Mouse (Mus musculus): ENCODE data around the gene Plcd3. TPM values are rescaled to one million over a fixed set of nuclear protein-coding genes. Genes with fewer than 3 reads are reported as not detected.

Gene Plcd3
- polyA plus RNA-seq, 1 experiment from 2014 or later: 0.50 TPM

DNA sequence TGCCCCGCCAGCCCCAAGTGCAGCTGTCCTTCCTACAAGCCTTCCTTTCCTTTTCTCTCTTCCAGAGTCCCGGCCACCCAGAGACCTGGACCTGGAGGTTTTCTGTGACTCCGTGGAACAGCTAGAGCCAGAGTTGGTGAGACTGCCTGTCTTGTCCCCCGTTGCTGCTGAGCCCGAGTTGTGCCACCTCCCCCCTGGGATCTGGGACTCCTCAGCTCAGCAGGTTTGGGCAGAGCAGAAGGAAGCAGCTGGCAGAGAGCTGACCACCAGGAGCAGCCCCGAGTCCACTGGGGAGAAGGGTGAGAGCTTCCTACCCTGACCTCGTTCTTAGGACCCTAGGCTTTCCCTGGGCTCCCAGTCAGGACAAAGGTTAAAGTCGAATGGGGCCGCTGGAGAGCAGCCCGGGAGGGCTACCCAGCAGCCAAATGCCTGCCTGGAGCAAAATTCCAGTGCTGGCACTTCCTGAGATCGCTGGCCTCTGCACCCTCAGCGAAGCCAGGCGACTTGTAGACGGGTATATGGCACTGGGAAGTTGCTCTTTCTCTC lies 3.8 kb upstream of the Plcd3 start:
- no peak for DNase-seq
- Histone ChIP-seq H3K9ac (peak overlapping the region; percentile 91), H3K4me2 (peak overlapping the region; percentile 93), H3K36me3 (peaks cover 44% of the 10 kb centered on the region), H3K9me3 (replicated peaks) (no peaks in the 10 kb centered on the region), H3K4me3 (replicated peaks) (peak overlapping the region; percentile 78), H3K27ac (peak overlapping the region; percentile 97), H3K27me3 (peaks cover 21% of the 10 kb centered on the region), H3K4me1 (replicated peaks) (peaks cover 62% of the 10 kb centered on the region)
- WGBS (ENCODE audit: insufficient replicate concordance): 60% methylated on average over 14 of the region's 14 CpGs
- no peak for ATAC-seq (ENCODE audit: low read depth)

DNA sequence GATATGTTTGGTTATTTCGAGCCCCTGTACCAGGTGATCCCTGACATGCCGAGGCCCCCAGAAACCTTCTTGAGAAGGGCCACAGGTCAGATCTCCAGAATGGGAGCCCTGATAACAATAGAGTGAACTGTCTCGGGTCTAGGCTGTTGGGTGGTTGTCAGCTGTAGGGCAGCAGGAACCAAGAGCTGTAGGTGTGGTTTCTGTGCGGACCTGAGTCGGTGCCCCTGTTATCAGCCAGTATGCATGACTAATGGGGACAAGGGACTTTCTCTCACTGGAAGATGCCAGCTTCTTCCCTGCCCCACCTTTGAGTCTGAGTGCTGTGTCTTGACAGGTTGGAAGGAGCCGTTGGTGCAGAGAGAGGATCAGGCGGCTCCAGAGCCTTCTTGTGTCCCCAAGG lies 3.0 kb upstream of the Plcd3 start:
- ATAC-seq (ENCODE audit: low read depth) (peak; percentile 70), DNase-seq (peak; percentile 70)
- H3K4me2 ChIP-seq: peak overlapping the region; percentile 93
- H3K9me3 ChIP-seq (replicated peaks): no peaks in the 10 kb centered on the region
- peaks cover 29% of the 10 kb centered on the region for H3K27me3 ChIP-seq
- WGBS (ENCODE audit: insufficient replicate concordance): 21% methylated on average over 7 of the region's 7 CpGs
- peak overlapping the region; percentile 78 for H3K4me3 ChIP-seq (replicated peaks)
- peak overlapping the region; percentile 91 for H3K9ac ChIP-seq
- peaks cover 62% of the 10 kb centered on the region for H3K4me1 ChIP-seq (replicated peaks)
- H3K36me3 ChIP-seq: peaks cover 39% of the 10 kb centered on the region
- peak overlapping the region; percentile 97 for H3K27ac ChIP-seq

DNA sequence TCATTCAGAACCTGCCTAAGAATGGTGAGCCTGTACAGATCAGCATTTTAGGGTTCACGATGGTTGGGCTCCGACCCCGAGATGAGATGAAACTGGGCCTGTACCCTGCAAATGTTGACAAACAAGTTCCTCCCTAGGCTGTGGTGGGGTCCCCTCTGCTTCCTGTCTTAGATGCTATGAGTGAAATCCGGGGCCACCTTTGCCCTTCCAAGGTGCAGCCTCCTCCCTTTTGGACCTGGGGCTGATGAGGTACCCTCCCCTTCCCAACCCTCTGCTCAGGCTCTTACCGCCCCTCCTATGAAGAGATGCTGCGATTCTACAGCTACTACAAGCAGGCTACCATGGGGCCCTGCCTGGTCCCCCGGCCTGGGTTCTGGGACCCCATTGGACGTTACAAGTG lies 2.2 kb upstream of the Plcd3 start:
- Histone ChIP-seq H3K4me2 (peak overlapping the region; percentile 93), H3K4me1 (replicated peaks) (peaks cover 62% of the 10 kb centered on the region), H3K36me3 (peaks cover 33% of the 10 kb centered on the region), H3K9ac (peak overlapping the region; percentile 91), H3K27me3 (peaks cover 38% of the 10 kb centered on the region), H3K4me3 (replicated peaks) (peak overlapping the region; percentile 78), H3K9me3 (replicated peaks) (no peaks in the 10 kb centered on the region), H3K27ac (peak overlapping the region; percentile 97)
- DNase-seq (no peak), ATAC-seq (ENCODE audit: low read depth) (no peak)
- 41% methylated on average over 8 of the region's 8 CpGs for WGBS (ENCODE audit: insufficient replicate concordance)

DNA sequence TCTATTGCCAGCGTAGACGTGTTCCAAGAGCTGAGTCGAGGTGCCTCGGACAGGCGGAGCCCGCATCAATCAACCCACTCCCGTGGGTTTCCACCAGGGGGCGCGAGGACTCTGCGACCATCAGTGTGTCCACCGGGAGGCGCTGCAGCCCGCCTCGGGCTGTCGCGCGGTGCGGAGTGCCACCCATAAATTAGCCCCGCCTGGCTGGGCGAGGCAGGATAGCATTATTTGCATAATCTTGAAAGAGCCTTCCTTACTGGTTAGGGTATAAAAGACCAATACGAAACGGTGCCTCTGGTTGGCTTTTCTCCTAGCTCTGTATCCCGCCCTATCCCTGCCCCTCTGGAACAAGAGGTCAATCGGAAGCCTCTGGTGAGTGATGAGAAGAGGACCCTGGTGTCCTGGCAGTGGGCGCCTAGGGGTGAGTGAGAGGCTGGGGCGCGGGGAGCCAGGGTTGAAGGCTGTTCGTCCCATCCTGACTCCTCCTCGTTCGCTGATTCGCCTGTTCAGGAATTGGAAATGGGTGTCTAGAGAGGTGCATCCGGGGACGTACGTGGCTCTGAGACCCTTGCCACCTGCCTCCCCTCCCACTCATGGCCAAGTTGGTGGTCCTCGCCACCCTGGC lies 1.4 kb upstream of the Plcd3 start:
- peaks cover 43% of the 10 kb centered on the region for H3K27me3 ChIP-seq
- H3K4me2 ChIP-seq: peak overlapping the region; percentile 93
- ATAC-seq (ENCODE audit: low read depth) (peak; percentile 88), DNase-seq (peak; percentile 97)
- H3K9ac ChIP-seq: peak overlapping the region; percentile 91
- peak overlapping the region; percentile 78 for H3K4me3 ChIP-seq (replicated peaks)
- peaks cover 62% of the 10 kb centered on the region for H3K4me1 ChIP-seq (replicated peaks)
- peaks cover 27% of the 10 kb centered on the region for H3K36me3 ChIP-seq
- peak overlapping the region; percentile 97 for H3K27ac ChIP-seq
- under 1% methylated on average over 35 of the region's 35 CpGs for WGBS (ENCODE audit: insufficient replicate concordance)
- H3K9me3 ChIP-seq (replicated peaks): no peaks in the 10 kb centered on the region

DNA sequence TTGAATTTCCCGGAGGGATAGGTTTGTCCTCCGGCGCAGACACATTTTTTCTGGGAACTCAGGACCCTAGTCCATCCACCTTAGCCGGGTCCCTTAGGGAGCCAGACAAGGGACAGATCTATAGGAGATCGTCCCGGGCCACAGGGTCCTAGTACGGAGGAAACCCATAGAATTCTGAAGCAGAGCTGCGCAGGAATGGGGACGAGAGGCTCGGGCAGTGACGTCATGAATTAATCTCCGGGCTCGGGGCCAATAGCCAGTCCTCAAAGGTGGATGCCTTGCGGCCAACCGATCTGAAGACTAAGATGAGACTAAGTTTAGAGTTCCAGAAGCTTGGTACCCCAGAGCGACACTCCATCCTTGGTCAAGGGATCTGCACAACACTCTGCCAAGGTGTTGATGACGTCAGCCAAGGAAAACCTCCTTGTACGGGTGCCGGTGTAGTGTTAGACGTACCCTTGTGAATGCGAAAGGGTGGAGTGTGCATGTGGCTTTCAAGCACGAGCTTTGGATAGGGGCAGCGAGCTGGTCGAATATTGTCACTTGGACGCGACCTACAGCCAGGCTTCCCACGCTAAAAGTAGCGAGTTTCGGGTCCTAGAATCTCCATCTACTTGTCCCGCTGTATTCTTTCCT lies 526 bp upstream of the Plcd3 start:
- DNase-seq (peak; percentile 58), ATAC-seq (ENCODE audit: low read depth) (no peak)
- peak overlapping the region; percentile 68 for H3K9ac ChIP-seq
- peak overlapping the region; percentile 78 for H3K4me3 ChIP-seq (replicated peaks)
- peaks cover 61% of the 10 kb centered on the region for H3K4me1 ChIP-seq (replicated peaks)
- 2% methylated on average over 30 of the region's 30 CpGs for WGBS (ENCODE audit: insufficient replicate concordance)
- H3K4me2 ChIP-seq: peak overlapping the region; percentile 89
- H3K27ac ChIP-seq: peak overlapping the region; percentile 68
- H3K27me3 ChIP-seq: peaks cover 50% of the 10 kb centered on the region
- H3K36me3 ChIP-seq: peaks cover 19% of the 10 kb centered on the region
- H3K9me3 ChIP-seq (replicated peaks): no peaks in the 10 kb centered on the region

DNA sequence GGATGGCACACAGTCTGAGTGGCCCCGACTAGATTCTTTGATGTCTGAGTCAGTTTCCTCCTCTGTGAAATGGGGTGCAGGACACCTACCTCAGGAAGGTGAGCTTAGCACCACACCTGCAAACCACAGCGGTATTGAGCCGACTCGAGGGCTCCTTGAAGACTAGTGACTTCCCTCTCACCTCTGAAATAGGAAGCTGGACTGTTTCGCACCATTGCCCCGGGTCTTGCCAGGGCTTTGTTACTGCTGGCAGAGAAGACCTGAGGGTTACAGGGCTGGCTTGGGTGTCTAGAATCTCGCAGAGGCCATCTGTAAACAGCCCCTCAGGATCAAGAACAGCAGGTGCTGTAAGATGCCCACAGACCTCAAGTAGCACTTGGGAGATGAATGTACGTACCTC lies 1.1 kb downstream of the Plcd3 start:
- Histone ChIP-seq H3K27me3 (peaks cover 51% of the 10 kb centered on the region), H3K36me3 (peaks cover 6% of the 10 kb centered on the region), H3K4me3 (replicated peaks) (no peak overlapping the region), H3K4me2 (no peak overlapping the region), H3K9me3 (replicated peaks) (no peaks in the 10 kb centered on the region), H3K27ac (no peak overlapping the region), H3K9ac (no peak overlapping the region), H3K4me1 (replicated peaks) (peaks cover 45% of the 10 kb centered on the region)
- 53% methylated on average over 8 of the region's 8 CpGs for WGBS (ENCODE audit: insufficient replicate concordance)
- ATAC-seq (ENCODE audit: low read depth): no peak
- no peak for DNase-seq

DNA sequence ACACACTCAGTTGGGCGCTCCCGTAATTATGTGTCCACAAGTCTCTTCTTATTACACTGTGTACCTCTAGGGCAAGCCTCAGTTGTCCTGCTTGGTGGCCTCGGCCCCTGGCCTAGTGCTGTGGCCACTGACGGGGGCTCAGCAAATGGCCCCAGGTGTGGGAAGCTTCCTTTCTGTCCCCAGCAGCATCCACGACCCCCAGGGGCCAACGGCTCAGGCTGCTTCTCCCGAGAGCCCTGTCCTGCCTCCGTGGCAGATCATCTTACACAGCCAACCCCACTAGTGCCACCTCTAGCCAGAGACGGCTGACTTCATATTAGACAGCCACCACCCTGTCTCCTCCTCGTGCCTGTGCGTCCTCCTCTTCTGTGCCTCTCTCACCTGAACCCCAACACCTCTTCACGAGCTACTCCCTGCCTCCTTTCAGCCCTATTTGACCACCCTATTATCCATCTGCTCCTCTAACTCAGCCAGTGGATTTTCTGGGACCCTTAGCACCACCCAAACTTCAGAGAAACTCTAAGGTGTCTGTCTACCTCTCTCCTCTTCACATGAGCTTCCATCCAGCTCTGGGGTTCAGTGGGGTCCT lies 2.0 kb downstream of the Plcd3 start:
- DNase-seq: no peak
- Histone ChIP-seq H3K4me1 (replicated peaks) (peaks cover 36% of the 10 kb centered on the region), H3K9me3 (replicated peaks) (no peaks in the 10 kb centered on the region), H3K9ac (no peak overlapping the region), H3K27me3 (peaks cover 51% of the 10 kb centered on the region), H3K4me3 (replicated peaks) (no peak overlapping the region), H3K4me2 (no peak overlapping the region), H3K27ac (no peak overlapping the region), H3K36me3 (no peaks in the 10 kb centered on the region)
- no peak for ATAC-seq (ENCODE audit: low read depth)
- 61% methylated on average over 12 of the region's 12 CpGs for WGBS (ENCODE audit: insufficient replicate concordance)

DNA sequence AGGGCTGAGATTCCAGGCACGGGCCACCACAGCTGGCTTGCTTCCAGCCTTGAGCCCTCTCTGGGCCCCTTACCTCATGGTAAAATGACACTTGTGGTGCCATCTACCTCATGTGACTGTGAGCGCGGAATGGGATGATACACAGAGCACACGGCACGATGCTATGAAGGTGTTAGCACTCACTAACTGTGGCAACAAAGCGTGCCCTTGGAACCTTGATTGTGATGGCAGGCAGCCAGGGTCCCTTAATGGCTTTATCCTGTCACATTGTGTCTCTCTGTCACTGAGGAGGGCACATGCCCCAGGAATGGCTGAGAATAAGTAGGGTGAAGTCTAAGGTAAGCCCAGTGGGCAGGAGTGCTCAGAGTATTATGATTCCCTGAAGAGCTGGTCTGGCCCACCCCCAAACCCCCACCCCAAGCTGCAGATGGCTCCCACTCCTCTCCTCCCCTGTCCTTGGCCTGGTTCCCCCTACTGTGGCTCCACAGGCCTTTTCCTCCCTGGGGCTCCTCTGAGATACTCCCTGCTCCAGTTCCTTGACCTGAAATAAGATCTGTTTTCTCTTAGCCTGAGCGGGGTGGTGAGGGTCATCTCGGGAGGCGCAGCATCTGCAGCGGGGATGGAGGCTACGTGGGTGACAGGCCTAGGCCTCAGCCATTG lies 2.8 kb downstream of the Plcd3 start:
- ATAC-seq (ENCODE audit: low read depth): no peak
- Histone ChIP-seq H3K9ac (no peak overlapping the region), H3K4me3 (replicated peaks) (no peak overlapping the region), H3K4me2 (no peak overlapping the region), H3K27ac (no peak overlapping the region), H3K36me3 (no peaks in the 10 kb centered on the region), H3K27me3 (peaks cover 51% of the 10 kb centered on the region), H3K9me3 (replicated peaks) (no peaks in the 10 kb centered on the region), H3K4me1 (replicated peaks) (peaks cover 34% of the 10 kb centered on the region)
- 79% methylated on average over 11 of the region's 11 CpGs for WGBS (ENCODE audit: insufficient replicate concordance)
- DNase-seq: no peak

DNA sequence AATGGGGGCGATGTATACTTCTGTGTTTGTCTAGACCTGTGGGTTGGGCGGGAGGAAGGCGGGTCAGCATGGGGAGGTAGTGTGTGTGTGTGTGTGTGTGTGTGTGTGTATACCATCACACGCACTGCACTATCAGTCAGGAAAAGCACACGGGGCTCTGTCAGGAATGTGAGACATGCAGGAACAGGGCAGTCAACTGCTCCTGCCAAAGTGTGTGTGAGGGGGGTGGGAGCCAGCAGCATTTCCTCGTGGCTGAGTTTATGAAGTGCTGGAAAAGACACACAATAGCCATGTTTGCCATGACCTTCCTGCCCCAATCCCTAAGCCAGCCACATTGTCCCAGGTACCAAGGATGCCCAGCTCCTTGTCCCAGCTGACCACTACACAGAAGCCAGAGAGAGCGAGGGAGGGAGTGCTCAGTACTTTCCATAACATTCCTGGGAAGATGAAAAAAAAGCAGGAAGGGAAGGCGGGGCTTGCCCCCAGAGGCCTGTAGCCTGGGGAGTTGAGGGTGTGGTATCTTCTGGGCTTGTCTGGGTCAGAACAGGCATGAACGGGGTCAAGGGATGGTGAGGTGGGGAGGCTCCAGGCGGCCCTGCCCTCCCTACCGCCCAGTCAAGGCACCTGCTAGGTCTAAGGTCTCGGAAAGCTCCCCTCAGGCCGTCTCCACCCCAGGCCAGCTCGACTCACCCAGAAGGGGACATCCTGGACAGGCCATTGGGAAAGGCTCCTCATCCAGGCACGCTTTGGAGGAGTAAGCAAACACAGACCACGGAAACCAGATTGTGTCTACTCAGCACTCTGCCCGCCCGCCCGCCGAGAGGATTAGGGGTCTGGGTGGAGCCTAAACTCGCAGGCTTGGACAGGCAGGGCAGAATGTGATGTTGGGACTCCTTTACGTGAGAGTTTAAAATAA lies 4.2 kb downstream of the Plcd3 start:
- Histone ChIP-seq H3K9me3 (replicated peaks) (no peaks in the 10 kb centered on the region), H3K4me2 (no peak overlapping the region), H3K36me3 (no peaks in the 10 kb centered on the region), H3K27ac (no peak overlapping the region), H3K9ac (no peak overlapping the region), H3K4me1 (replicated peaks) (peaks cover 24% of the 10 kb centered on the region), H3K4me3 (replicated peaks) (no peak overlapping the region), H3K27me3 (peaks cover 49% of the 10 kb centered on the region)
- WGBS (ENCODE audit: insufficient replicate concordance): 34% methylated on average over 22 of the region's 22 CpGs
- ATAC-seq (ENCODE audit: low read depth) (no peak), DNase-seq (no peak)

DNA sequence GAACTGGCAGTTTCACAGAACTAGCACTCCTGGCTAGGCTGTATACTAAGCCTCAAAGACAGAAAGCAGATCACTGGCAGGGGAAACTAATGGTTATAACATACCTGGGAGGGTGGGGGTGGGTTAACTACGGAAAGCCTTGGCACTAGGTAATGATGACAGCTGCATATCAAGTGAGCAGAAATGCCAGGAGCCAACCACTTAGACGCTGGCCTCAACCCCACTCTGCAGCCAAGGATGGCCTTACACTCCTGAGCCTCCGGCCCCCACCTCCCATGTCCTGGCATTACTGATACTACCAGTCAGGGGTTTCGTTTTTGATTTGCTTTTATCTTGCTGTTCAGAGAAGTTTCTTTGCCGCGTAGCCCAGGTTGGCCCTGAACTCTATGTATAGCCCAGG lies 5.7 kb downstream of the Plcd3 start:
- Histone ChIP-seq H3K9me3 (replicated peaks) (no peaks in the 10 kb centered on the region), H3K27ac (no peak overlapping the region), H3K36me3 (no peaks in the 10 kb centered on the region), H3K4me1 (replicated peaks) (peaks cover 10% of the 10 kb centered on the region), H3K9ac (no peak overlapping the region), H3K4me2 (no peak overlapping the region), H3K27me3 (peaks cover 35% of the 10 kb centered on the region), H3K4me3 (replicated peaks) (no peak overlapping the region)
- DNase-seq (no peak), ATAC-seq (ENCODE audit: low read depth) (no peak)
- 77% methylated on average over 6 of the region's 6 CpGs for WGBS (ENCODE audit: insufficient replicate concordance)

All from liver, embryonic 13.5 days (tissue).